Mouse (Mus musculus): Measurements from ENCODE around the gene Tmem217. TPM values are rescaled to one million over a fixed set of nuclear protein-coding genes. Genes with fewer than 3 reads are reported as not detected.

Tmem217 gene
- total and polyA plus RNA-seq, 2 experiments from 2014 or later = 0.23 TPM; not detected in 1

- H3K9ac ChIP-seq (replicated peaks; ENCODE audit: low read depth, low read length) = no peak overlapping the region
- peaks cover 56% of the 10 kb centered on the region for H3K36me3 ChIP-seq (replicated peaks; ENCODE audit: control insufficient read depth, insufficient read depth, low read length)
- no peak for DNase-seq (ENCODE audit: low spot score)
- H3K4me1 ChIP-seq (ENCODE audit: control insufficient read depth, insufficient read depth) = no peaks in the 10 kb centered on the region
- no peaks in the 10 kb centered on the region for H3K27me3 ChIP-seq (ENCODE audit: control insufficient read depth, insufficient read depth, low read length)
- TF ChIP-seq EP300 (IDR thresholded peaks at IDR 0.05; ENCODE audit: low read depth) (no peak), CTCF (IDR thresholded peaks at IDR 0.05; ENCODE audit: low read depth) (no peak)
- no peak overlapping the region for H3K27ac ChIP-seq (ENCODE audit: low read depth)
- ATAC-seq (ENCODE audit: insufficient read depth, low read depth) = no peak
- no peak overlapping the region for H3K4me3 ChIP-seq (ENCODE audit: low read depth, low read length)
- no peak overlapping the region for H3K4me2 ChIP-seq (ENCODE audit: low read depth, low read length)
- WGBS = 79% methylated on average over 5 of the region's 5 CpGs
- H3K9me3 ChIP-seq (replicated peaks; ENCODE audit: control insufficient read depth, low read length) = no peaks in the 10 kb centered on the region
These were observed 32.1 kb upstream of the Tmem217 start for GRCm38 (mm10) chr17:29584306-29584705.

GRCm38 (mm10) chr17:29583569-29583968, 31.4 kb upstream of the Tmem217 start:
- 68% methylated on average over 5 of the region's 5 CpGs for WGBS
- Histone ChIP-seq H3K9me3 (replicated peaks; ENCODE audit: control insufficient read depth, low read length) (no peaks in the 10 kb centered on the region), H3K27me3 (ENCODE audit: control insufficient read depth, insufficient read depth, low read length) (no peaks in the 10 kb centered on the region), H3K4me1 (ENCODE audit: control insufficient read depth, insufficient read depth) (no peaks in the 10 kb centered on the region), H3K36me3 (replicated peaks; ENCODE audit: control insufficient read depth, insufficient read depth, low read length) (peaks cover 64% of the 10 kb centered on the region), H3K4me3 (ENCODE audit: low read depth, low read length) (no peak overlapping the region), H3K4me2 (ENCODE audit: low read depth, low read length) (no peak overlapping the region), H3K9ac (replicated peaks; ENCODE audit: low read depth, low read length) (no peak overlapping the region), H3K27ac (ENCODE audit: low read depth) (no peak overlapping the region)
- no peak for TF ChIP-seq CTCF (IDR thresholded peaks at IDR 0.05; ENCODE audit: low read depth)
- no peak for TF ChIP-seq EP300 (IDR thresholded peaks at IDR 0.05; ENCODE audit: low read depth)
- DNase-seq (ENCODE audit: low spot score) = no peak
- ATAC-seq (ENCODE audit: insufficient read depth, low read depth) = no peak

GRCm38 (mm10) chr17:29579579-29580126, 27.5 kb upstream of the Tmem217 start:
- H3K27me3 ChIP-seq (ENCODE audit: control insufficient read depth, insufficient read depth, low read length) = no peaks in the 10 kb centered on the region
- TF ChIP-seq CTCF (IDR thresholded peaks at IDR 0.05; ENCODE audit: low read depth) (no peak), EP300 (IDR thresholded peaks at IDR 0.05; ENCODE audit: low read depth) (no peak)
- no peaks in the 10 kb centered on the region for H3K4me1 ChIP-seq (ENCODE audit: control insufficient read depth, insufficient read depth)
- peaks cover 83% of the 10 kb centered on the region for H3K36me3 ChIP-seq (replicated peaks; ENCODE audit: control insufficient read depth, insufficient read depth, low read length)
- no peak overlapping the region for H3K27ac ChIP-seq (ENCODE audit: low read depth)
- no peak overlapping the region for H3K9ac ChIP-seq (replicated peaks; ENCODE audit: low read depth, low read length)
- WGBS = 89% methylated on average over 4 of the region's 4 CpGs
- H3K4me2 ChIP-seq (ENCODE audit: low read depth, low read length) = no peak overlapping the region
- H3K4me3 ChIP-seq (ENCODE audit: low read depth, low read length) = no peak overlapping the region
- DNase-seq (ENCODE audit: low spot score) (no peak), ATAC-seq (ENCODE audit: insufficient read depth, low read depth) (no peak)
- no peaks in the 10 kb centered on the region for H3K9me3 ChIP-seq (replicated peaks; ENCODE audit: control insufficient read depth, low read length)

GRCm38 (mm10) chr17:29569831-29570230, 17.6 kb upstream of the Tmem217 start:
- DNase-seq (ENCODE audit: low spot score) = no peak
- no peak for TF ChIP-seq EP300 (IDR thresholded peaks at IDR 0.05; ENCODE audit: low read depth)
- TF ChIP-seq CTCF (IDR thresholded peaks at IDR 0.05; ENCODE audit: low read depth) = no peak
- no peak for ATAC-seq (ENCODE audit: insufficient read depth, low read depth)
- H3K9ac ChIP-seq (replicated peaks; ENCODE audit: low read depth, low read length) = no peak overlapping the region
- no peaks in the 10 kb centered on the region for H3K9me3 ChIP-seq (replicated peaks; ENCODE audit: control insufficient read depth, low read length)
- no peak overlapping the region for H3K27ac ChIP-seq (ENCODE audit: low read depth)
- peaks cover 70% of the 10 kb centered on the region for H3K36me3 ChIP-seq (replicated peaks; ENCODE audit: control insufficient read depth, insufficient read depth, low read length)
- H3K4me3 ChIP-seq (ENCODE audit: low read depth, low read length) = no peak overlapping the region
- H3K4me1 ChIP-seq (ENCODE audit: control insufficient read depth, insufficient read depth) = no peaks in the 10 kb centered on the region
- no peak overlapping the region for H3K4me2 ChIP-seq (ENCODE audit: low read depth, low read length)
- 88% methylated on average over 6 of the region's 6 CpGs for WGBS
- no peaks in the 10 kb centered on the region for H3K27me3 ChIP-seq (ENCODE audit: control insufficient read depth, insufficient read depth, low read length)

GRCm38 (mm10) chr17:29568435-29568834, 16.2 kb upstream of the Tmem217 start:
- ATAC-seq (ENCODE audit: insufficient read depth, low read depth) = no peak
- Histone ChIP-seq H3K4me3 (ENCODE audit: low read depth, low read length) (no peak overlapping the region), H3K27me3 (ENCODE audit: control insufficient read depth, insufficient read depth, low read length) (no peaks in the 10 kb centered on the region), H3K27ac (ENCODE audit: low read depth) (no peak overlapping the region), H3K4me2 (ENCODE audit: low read depth, low read length) (no peak overlapping the region), H3K9me3 (replicated peaks; ENCODE audit: control insufficient read depth, low read length) (no peaks in the 10 kb centered on the region), H3K36me3 (replicated peaks; ENCODE audit: control insufficient read depth, insufficient read depth, low read length) (peaks cover 71% of the 10 kb centered on the region), H3K9ac (replicated peaks; ENCODE audit: low read depth, low read length) (no peak overlapping the region), H3K4me1 (ENCODE audit: control insufficient read depth, insufficient read depth) (no peaks in the 10 kb centered on the region)
- no peak for DNase-seq (ENCODE audit: low spot score)
- 89% methylated on average over 15 of the region's 15 CpGs for WGBS
- TF ChIP-seq CTCF (IDR thresholded peaks at IDR 0.05; ENCODE audit: low read depth) (no peak), EP300 (IDR thresholded peaks at IDR 0.05; ENCODE audit: low read depth) (no peak)

- peaks cover 48% of the 10 kb centered on the region for H3K36me3 ChIP-seq (replicated peaks; ENCODE audit: control insufficient read depth, insufficient read depth, low read length)
- no peak for ATAC-seq (ENCODE audit: insufficient read depth, low read depth)
- no peak for DNase-seq (ENCODE audit: low spot score)
- no peak for TF ChIP-seq CTCF (IDR thresholded peaks at IDR 0.05; ENCODE audit: low read depth)
- no peak for TF ChIP-seq EP300 (IDR thresholded peaks at IDR 0.05; ENCODE audit: low read depth)
- H3K4me2 ChIP-seq (ENCODE audit: low read depth, low read length) = no peak overlapping the region
- H3K27ac ChIP-seq (ENCODE audit: low read depth) = no peak overlapping the region
- no peaks in the 10 kb centered on the region for H3K9me3 ChIP-seq (replicated peaks; ENCODE audit: control insufficient read depth, low read length)
- no peaks in the 10 kb centered on the region for H3K4me1 ChIP-seq (ENCODE audit: control insufficient read depth, insufficient read depth)
- no peak overlapping the region for H3K4me3 ChIP-seq (ENCODE audit: low read depth, low read length)
- H3K27me3 ChIP-seq (ENCODE audit: control insufficient read depth, insufficient read depth, low read length) = no peaks in the 10 kb centered on the region
- 97% methylated on average over 5 of the region's 5 CpGs for WGBS
- H3K9ac ChIP-seq (replicated peaks; ENCODE audit: low read depth, low read length) = no peak overlapping the region
These were observed 13.3 kb upstream of the Tmem217 start for GRCm38 (mm10) chr17:29565521-29565920.

Measured in heart, postnatal 0 days (tissue).